Mouse (Mus musculus) ES-E14 (cell line): Measurements from ENCODE around the gene Serinc3.

Experiments
- CHD2 ChIP-seq: IDR thresholded peaks from 2 replicates; pipeline ENCODE4 v1.6.1; 2014; ENCODE audit warnings: mild to moderate bottlenecking, low read depth, low read length, inconsistent platforms
- MAFK ChIP-seq: IDR thresholded peaks from 2 replicates; pipeline ENCODE4 v1.6.1; 2014; ENCODE audit warnings: mild to moderate bottlenecking, low read depth, low read length, inconsistent platforms; ENCODE audit not compliant: insufficient read depth
- ZC3H11A ChIP-seq: IDR thresholded peaks from 2 replicates; pipeline ENCODE4 v1.6.1; 2012; ENCODE audit warnings: low read depth, mild to moderate bottlenecking, inconsistent platforms, low read length, borderline replicate concordance

- TF ChIP-seq CHD2 (no peak), MAFK (no peak), ZC3H11A (no peak)
Measured at GRCm38 (mm10) chr2:163660103-163660701, 15.3 kb upstream of the Serinc3 start.
